Mouse (Mus musculus) thymus, adult 2 months (tissue): ENCODE data around the gene Akp3. TPM values are rescaled to one million over a fixed set of nuclear protein-coding genes. Genes with fewer than 3 reads are reported as not detected.
A peak's percentile ranks its signal among the peaks of the same experiment; 100 is the strongest.

Experiments used
- DNase-seq: peaks from one replicate; pipeline ENCODE4 v3.0.0; 2021
- H3K27ac ChIP-seq: fragments of 200-500 bp; 2 replicates; pipeline ENCODE4 v1.5.1; 2012; ENCODE audit warnings: low read length, control low read depth; ENCODE audit not compliant: control insufficient read depth, insufficient read depth
- H3K27me3 ChIP-seq: fragments of 200-500 bp; 2 replicates; pipeline ENCODE4 v1.6.1; 2012; ENCODE audit warnings: mild to moderate bottlenecking, low read length, moderate library complexity, mixed read lengths; ENCODE audit not compliant: control insufficient read depth, insufficient read depth
- H3K36me3 ChIP-seq: fragments of 200-500 bp; 2 replicates; pipeline ENCODE4 v1.6.1; 2012; ENCODE audit warnings: mild to moderate bottlenecking, low read length, moderate library complexity; ENCODE audit not compliant: control insufficient read depth, insufficient read depth
- H3K4me1 ChIP-seq: fragments of 200-500 bp; replicated peaks from 2 replicates; pipeline ENCODE4 v1.6.1; 2012; ENCODE audit warnings: low read length; ENCODE audit not compliant: control insufficient read depth, insufficient read depth
- H3K4me3 ChIP-seq: fragments of 200-500 bp; 2 replicates; pipeline ENCODE4 v1.5.1; 2012; ENCODE audit warnings: mild to moderate bottlenecking, low read length, control low read depth, moderate library complexity; ENCODE audit not compliant: control insufficient read depth, insufficient read depth
- CTCF ChIP-seq: fragments of 200-500 bp; IDR thresholded peaks from 2 replicates; pipeline ENCODE4 v1.5.1; 2012; ENCODE audit warnings: mild to moderate bottlenecking, control low read depth, low read length, moderate library complexity, borderline replicate concordance; ENCODE audit not compliant: control insufficient read depth, poor library complexity, insufficient read depth; ENCODE audit errors: extremely low read depth
- POLR2A ChIP-seq: fragments of 200-500 bp; IDR thresholded peaks from 2 replicates; pipeline ENCODE4 v1.6.1; 2012; ENCODE audit warnings: mild to moderate bottlenecking, low read length, control low read depth, moderate library complexity; ENCODE audit not compliant: control insufficient read depth, poor library complexity, insufficient read depth; ENCODE audit errors: extremely low read depth
- WGBS: fragments of 180-500 bp; shearing (Covaris S2); methylation state at CpG from one replicate; pipeline ENCODE4 v1.1.7; 2018; 5-methylcytosine and 5-hydroxymethylcytosine counted together
- polyA plus RNA-seq: library from polyadenylated mRNA; depleted of rRNA; stranded (reverse); fragments of >200 nt; gene quantifications from 2 replicates; pipeline ENCODE4 v1.2.3, GENCODE M21; 2012

The Akp3 gene
- polyA plus RNA-seq, 1 experiment: 0.62 TPM

- peak; percentile 87 for TF ChIP-seq CTCF
- no peak for TF ChIP-seq POLR2A
- 21% methylated on average over 30 of the region's 30 CpGs for WGBS
- peak; percentile 45 for DNase-seq
Measured at GRCm38 (mm10) chr1:87098358-87098975, 26.3 kb upstream of the Akp3 start.

GRCm38 (mm10) chr1:87101411-87101810, 23.4 kb upstream of the Akp3 start, which contains the start of gene Alpi:
Gene Alpi (minus strand): TSS chr1:87101606.
- Histone ChIP-seq H3K27me3 (no peaks in the 10 kb centered on the region), H3K27ac (no peak within 1 kb of the TSS), H3K4me3 (no peak within 1 kb of the TSS), H3K4me1 (peaks cover 2% of the 10 kb centered on the region; the same call in 1 of the 2 replicates), H3K36me3 (no peaks in the 10 kb centered on the region)
- DNase-seq: no peak
- 85% methylated on average over 1 of the region's 1 CpGs for WGBS
- TF ChIP-seq POLR2A (no peak), CTCF (no peak)

More at GRCm38 (mm10) chr1:87098358-87098975, 26.3 kb upstream of the Akp3 start:
- Histone ChIP-seq H3K4me1 (peaks cover 2% of the 10 kb centered on the region; the same call in 1 of the 2 replicates), H3K27ac (no peak overlapping the region), H3K4me3 (no peak overlapping the region), H3K27me3 (no peaks in the 10 kb centered on the region), H3K36me3 (no peaks in the 10 kb centered on the region)

- H3K27me3 ChIP-seq: no peaks in the 10 kb centered on the region
- H3K4me1 ChIP-seq: peaks cover 2% of the 10 kb centered on the region; the same call in 1 of the 2 replicates
- H3K27ac ChIP-seq: no peak overlapping the region
- WGBS: 98% methylated on average over 3 of the region's 3 CpGs
- no peaks in the 10 kb centered on the region for H3K36me3 ChIP-seq
- no peak for DNase-seq
- TF ChIP-seq POLR2A (no peak), CTCF (no peak)
- H3K4me3 ChIP-seq: no peak overlapping the region
Measured at GRCm38 (mm10) chr1:87102114-87102513, 22.7 kb upstream of the Akp3 start.

- no peak for DNase-seq
- 85% methylated on average over 1 of the region's 1 CpGs for WGBS
- TF ChIP-seq POLR2A (no peak), CTCF (no peak)
- Histone ChIP-seq H3K27me3 (no peaks in the 10 kb centered on the region), H3K27ac (no peak overlapping the region), H3K36me3 (no peaks in the 10 kb centered on the region), H3K4me1 (no peaks in the 10 kb centered on the region), H3K4me3 (no peak overlapping the region)
Measured at GRCm38 (mm10) chr1:87103936-87104335, 20.8 kb upstream of the Akp3 start.

GRCm38 (mm10) chr1:87106536-87106935, 18.2 kb upstream of the Akp3 start:
- Histone ChIP-seq H3K4me3 (no peak overlapping the region), H3K4me1 (no peaks in the 10 kb centered on the region), H3K27me3 (no peaks in the 10 kb centered on the region), H3K27ac (no peak overlapping the region), H3K36me3 (no peaks in the 10 kb centered on the region)
- 85% methylated on average over 8 of the region's 8 CpGs for WGBS
- TF ChIP-seq CTCF (no peak), POLR2A (no peak)
- DNase-seq: no peak

- WGBS: 91% methylated on average over 4 of the region's 4 CpGs
- Histone ChIP-seq H3K27me3 (no peaks in the 10 kb centered on the region), H3K27ac (no peak overlapping the region), H3K36me3 (no peaks in the 10 kb centered on the region), H3K4me3 (no peak overlapping the region), H3K4me1 (no peaks in the 10 kb centered on the region)
- no peak for TF ChIP-seq CTCF
- DNase-seq: no peak
Measured at GRCm38 (mm10) chr1:87108564-87108963, 16.2 kb upstream of the Akp3 start.

- H3K27me3 ChIP-seq: no peaks in the 10 kb centered on the region
- DNase-seq: no peak
- TF ChIP-seq CTCF (no peak), POLR2A (no peak)
- H3K36me3 ChIP-seq: no peaks in the 10 kb centered on the region
- no peaks in the 10 kb centered on the region for H3K4me1 ChIP-seq
- H3K4me3 ChIP-seq: no peak overlapping the region
- no peak overlapping the region for H3K27ac ChIP-seq
- 62% methylated on average over 9 of the region's 9 CpGs for WGBS
Measured at GRCm38 (mm10) chr1:87111719-87112354, 12.9 kb upstream of the Akp3 start.
